Mouse (Mus musculus): ENCODE results near the gene Cplx3. TPM values are rescaled to one million over a fixed set of nuclear protein-coding genes. Genes with fewer than 3 reads are reported as not detected.

The Cplx3 gene
- polyA plus RNA-seq (2017; shearing (Covaris generic)): not detected

DNA sequence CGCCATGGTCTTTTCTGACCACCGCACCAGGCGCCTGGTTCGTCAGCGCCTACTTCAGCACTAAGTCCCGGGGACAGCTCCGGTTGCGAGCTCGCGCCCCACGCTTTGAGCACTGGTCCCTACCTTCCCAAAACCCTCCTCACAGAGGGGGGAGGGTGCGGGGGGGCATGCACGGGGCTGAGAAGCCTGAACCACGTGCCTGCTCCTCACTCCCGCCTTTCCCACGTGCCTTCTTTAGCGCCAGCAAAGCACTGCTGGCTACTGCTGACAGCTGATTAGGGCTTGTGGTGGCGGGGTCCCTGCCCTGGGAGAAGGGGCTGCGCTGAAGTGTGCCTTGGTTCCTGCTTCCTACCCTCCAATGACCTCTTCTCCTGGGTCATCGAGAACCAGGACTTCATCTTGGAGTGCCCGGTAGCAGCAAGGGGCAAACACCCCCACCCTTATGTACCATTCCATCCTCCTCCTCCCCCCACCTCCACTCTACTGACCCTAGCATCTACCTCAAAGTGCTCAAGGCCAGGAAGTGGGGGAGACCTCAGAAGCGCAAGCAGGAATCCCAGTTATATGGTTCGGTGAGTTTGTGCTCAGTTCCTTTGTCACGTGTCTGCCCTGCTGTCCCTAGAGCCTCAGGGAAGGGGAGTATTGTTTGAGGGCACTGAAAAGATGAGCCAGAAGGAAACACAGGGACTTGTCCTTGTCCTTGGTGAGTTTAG lies at the start of gene Cplx3:
Gene Cplx3 (minus strand): TSS at position 143 of the 713 bp plus-strand sequence.
- ATAC-seq: no peak

DNA sequence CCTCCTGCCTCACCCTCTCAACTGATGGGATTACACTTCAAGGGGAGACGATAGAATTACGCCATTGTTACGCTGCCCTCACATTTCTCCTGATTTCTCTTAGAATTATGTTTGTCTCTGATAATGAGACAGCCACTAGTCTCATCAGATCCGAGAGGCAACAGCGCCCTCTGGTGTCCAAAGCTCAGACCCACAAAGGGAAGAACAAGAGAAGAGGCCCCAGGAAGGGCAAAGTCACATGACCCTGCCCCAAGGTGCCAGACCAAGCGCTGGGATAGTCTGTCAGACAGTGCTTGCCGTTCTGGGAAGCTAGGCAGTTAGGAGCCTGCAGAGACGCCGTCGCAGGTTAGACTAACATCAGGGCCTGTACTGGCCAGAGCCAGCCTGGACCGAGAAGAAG lies 49.7 kb upstream of the Cplx3 start:
- peak; percentile 75 for ATAC-seq

DNA sequence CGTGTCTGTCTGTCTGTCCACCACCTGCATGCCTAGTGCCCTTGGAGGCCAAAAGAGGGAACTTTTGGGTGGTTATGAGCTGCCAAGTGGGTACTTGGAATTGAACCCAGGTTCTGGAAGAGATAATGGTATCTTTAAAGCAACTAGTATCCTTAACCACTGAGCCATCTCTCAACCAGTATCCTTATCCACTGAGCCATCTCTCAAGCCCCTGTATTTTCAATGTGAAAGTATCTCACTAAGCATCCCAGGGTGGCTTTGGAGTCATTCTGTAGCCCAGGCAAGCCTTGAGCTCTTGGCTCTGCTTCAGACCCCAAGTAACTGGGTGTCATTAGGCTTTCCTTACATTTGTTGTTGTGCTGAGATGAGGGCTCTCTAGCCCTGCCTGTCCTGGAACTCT lies 48.9 kb upstream of the Cplx3 start:
- no peak for ATAC-seq

DNA sequence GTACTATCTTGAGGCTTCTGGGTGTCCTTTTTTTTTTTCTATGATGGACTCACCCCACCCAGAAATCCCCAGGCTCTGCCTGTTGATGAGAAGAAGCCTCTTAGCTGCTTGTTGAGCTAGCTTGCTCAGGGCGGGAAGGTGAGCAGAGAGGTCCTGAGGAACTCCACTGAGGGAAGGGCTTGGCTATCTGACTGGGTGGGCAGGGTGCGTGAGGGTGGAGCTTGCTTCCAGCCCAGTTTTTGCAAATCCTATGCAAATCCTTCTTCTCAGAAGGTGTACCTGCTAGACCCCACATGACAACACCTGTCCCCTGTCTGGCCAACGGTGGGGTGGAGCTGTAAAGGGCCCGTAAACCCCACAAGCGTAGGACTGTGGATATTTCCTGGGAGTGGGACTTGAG lies 47.2 kb upstream of the Cplx3 start, which contains the start of gene Csk:
Gene Csk (minus strand): TSS at position 349 of the 400 bp plus-strand sequence.
- no peak for ATAC-seq

DNA sequence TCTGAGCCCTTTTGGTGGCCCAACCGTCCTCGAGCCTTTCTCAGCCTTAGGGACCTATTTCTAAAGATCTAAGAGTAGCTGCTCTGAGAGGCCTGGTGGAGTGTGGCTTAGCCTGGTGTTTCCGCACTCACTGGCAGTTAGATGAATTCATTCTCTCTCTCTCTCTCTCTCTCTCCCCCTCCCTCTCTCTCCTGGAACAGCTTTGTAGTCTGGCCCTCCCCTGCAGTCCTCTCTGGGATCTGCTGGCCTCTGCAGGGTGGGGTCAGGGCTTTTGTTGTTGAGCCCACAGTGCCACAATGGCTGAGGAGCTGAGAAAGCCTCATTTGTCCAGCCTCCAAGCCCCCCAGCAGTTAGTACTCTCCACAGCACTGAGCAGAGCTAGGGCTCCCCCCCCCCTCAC lies 46.8 kb upstream of the Cplx3 start:
- ATAC-seq: no peak

DNA sequence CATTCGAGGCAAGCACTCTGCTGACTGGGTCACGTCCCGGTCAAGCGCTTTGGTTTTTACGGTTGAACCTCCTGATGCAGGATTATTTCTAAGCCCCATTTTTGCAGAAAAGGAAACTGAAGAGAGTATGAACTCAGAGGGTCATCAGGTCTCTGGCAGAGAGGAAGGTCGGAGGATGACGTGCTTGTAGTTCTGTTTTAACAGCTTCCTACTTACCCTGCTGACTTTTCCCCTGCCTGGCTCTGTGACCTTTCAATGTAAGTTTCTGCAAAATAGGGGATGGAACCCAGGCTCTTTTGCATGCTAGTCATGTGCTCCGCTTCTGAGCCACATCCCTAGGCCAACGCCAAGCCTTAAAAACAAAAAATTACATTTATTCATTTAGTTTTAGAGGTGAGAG lies 46.3 kb upstream of the Cplx3 start:
- ATAC-seq: peak; percentile 24

DNA sequence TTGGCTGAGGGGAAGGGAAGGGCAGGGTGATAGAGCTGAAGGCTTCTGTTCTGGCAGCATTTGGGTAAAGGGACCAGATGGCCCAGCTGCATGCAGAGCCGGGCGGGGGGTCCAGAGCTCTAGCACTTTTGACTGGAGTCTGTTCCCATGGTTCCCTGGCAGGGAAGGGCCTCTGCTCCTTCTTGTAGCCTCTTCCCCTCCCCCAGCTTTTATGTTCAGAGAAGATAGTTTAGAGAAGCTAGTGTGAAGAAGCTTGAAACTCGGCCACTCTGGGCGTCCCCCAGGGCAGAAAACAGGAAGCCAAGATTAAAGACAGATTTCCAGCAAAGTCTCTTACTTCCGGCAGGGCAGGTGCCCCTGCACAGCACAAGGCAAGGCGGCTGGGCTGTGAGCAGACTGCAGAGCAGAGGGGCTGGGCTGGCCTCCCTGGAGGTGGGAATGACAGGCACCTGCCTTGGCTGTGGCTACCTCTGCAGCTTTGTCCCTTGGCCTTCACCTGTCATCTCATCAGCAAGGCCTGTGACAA lies 44.8 kb upstream of the Cplx3 start:
- ATAC-seq: peak; percentile 46

DNA sequence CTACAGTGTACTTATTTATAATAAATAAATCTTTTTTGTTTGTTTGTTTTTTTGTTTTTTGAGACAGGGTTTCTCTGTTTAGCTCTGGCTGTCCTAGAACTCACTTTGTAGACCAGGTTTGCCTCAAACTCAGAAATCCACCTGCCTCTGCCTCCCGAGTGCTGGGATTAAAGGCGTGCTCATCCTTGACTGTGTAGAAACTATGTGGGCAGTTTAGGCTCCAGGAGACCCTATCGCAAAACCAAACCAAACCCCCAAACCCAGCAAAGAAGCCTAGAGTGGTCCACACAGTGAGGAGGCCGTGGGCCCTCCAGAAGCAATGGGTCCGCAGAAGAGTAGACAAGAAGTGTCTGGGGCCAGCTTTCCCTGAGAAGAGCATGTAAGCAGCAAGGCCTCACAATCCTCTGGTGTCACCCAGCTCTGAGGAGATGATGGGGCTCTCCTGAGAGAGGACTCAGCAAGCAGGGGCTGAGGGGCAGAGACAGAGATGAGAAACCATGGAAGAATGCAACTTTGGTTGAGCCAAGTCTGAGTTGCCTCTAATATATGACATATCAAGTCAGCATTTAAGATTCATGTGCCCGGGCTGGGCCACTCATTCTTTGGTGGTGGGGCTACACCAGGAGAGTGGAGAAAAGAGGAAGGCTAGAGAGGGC lies 44.2 kb upstream of the Cplx3 start:
- ATAC-seq: no peak

DNA sequence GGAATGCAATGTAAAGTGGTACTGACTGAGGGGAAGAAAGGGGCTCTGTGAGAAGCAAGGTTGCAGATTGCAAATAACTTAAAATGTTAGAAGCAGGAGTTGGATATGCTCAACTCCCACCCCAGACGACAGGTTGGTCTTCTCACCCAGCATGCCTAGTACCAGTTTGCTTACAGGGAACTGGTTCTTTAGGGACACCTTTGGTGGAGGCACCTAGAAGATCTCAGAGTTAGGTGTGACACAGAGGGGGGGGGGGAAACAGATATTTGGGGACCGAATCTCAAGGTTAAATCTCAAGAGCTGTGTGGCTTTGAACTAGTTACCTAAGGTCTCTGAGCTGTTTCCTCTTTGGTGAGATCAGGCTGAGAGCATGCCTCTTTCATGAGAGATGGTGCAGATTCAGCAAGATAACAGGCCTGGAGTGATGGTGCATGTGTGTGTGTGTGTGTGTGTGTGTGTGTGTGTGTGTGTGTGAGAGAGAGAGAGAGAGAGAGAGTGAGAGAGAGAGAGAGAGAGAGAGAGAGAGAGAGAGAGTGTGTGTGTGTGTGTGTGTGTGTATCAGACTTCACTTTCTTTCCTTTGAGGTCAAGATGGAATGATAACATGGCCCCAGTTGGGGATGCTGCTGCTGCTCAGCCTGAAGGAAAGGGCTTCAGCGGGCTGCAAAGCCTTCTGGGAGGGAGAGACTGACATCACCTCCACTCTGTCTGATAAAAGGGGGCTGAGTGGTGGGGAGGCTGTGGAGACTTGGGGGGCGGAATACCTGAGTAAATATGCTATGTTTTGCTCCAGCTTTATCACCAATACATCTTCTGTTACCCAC lies 41.4 kb upstream of the Cplx3 start:
- peak; percentile 46 for ATAC-seq

DNA sequence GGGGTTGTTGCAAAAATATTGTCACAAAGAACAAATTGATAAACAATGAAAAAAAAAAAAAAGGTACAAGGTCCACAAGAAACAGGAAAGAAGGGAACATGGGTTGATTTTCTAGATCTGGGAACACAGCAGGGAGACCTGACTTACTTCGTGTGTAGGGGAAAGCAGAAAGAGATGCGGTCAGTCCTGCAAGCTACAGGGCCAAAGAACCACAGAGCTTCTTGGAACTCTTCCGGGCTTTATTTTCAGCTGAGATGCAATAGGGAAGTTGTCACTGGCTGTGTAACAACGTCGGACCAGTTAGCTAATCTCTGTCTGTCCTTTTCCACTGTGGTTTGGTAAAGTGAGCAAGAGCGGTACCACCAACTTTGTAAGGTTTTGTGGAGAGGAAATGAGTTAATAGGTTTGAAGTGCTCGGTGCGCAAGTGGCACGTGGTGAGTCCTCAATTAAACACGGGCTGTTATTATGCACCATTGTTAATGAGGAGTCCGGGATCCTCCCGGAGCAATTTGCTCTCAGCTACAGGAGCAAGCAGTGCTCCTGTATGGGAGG lies 40.5 kb upstream of the Cplx3 start:
- peak; percentile 49 for ATAC-seq

DNA sequence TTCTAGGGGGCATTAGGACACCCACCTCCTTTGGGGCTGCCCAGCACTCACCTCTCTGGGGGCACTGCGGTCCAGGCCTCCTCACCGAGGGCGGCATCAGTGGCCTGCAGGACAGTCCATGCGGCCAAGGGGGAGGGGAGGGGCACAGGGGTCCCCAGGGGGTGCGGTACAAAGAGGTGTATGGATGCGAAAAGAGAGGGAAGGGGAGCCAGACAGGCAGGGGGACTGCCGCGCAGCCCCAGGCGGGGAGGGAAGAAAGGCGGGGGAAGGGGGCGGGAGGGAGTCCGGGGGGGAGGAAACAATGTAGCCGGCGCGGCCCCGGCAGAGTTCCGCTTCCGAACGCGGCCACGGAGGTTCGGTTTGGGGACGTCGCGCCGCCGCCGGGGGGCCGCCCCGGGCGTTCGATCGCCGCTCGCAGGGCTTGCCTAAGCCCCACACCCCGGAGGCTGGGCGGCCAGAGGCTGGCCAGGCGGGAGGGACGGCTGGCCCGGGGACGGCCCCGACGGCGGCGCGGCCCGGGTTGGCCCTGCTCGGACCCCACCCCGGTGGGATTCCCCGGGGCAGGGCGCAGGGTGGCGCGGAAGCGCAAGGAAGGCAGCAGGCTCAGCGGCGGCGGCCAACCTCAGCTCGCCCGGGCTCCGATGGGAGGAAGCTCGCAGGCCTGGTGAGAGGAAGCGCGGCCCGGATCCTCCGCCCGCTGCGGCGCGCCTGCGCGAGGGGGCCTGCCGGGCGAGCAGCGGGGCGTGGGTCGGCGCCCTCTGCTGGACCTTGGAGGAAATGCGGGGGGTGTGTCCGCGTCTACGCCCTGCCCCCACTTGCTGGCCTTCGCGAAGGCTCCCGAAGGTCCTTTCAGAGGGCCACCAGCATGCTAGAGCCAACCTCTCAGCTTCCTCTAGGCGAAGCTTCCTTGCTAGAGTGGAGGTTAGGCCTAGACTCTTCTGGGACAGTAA lies 39.1 kb upstream of the Cplx3 start:
- ATAC-seq: peak; percentile 56

DNA sequence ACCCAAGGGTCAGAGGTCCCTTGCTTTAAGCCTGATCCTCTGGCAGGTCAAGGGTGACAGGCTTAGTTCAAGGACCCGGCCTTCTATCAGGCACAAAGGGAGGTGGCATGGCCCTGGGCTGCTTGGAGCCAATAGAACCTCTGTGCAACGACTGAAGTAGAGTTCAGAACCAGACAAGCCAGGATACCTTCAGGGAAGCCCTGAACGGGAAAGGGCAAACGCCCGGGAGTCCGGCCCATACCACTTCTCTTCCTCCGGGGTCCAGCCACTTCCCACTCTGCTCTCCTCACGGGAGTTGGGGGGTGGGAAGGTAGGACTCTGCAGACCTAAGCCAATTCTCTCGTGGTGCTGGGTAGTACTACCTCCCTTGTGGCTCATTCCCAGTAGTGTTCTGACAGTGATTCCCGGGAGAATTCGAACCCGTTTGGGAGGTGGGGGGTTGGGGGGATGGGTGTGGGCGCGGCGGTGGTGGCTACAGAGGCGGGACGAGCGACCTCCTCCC lies 38.4 kb upstream of the Cplx3 start:
- ATAC-seq: no peak

DNA sequence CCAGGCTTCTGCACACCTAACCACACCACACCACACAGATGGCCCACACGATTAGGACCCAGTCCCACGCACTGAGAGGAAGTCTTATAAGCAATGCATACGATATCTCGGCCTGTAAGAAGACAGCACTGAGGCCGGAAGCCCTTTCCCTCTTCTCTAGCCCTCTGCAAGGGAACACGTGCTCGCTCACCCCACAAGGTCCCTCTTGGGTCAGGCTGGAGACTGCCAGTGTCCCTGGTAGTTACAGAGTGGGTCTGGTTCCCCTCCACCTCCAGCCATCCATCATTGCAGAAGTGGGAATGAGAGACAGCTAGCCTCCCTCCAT lies 37.7 kb upstream of the Cplx3 start:
- no peak for ATAC-seq

DNA sequence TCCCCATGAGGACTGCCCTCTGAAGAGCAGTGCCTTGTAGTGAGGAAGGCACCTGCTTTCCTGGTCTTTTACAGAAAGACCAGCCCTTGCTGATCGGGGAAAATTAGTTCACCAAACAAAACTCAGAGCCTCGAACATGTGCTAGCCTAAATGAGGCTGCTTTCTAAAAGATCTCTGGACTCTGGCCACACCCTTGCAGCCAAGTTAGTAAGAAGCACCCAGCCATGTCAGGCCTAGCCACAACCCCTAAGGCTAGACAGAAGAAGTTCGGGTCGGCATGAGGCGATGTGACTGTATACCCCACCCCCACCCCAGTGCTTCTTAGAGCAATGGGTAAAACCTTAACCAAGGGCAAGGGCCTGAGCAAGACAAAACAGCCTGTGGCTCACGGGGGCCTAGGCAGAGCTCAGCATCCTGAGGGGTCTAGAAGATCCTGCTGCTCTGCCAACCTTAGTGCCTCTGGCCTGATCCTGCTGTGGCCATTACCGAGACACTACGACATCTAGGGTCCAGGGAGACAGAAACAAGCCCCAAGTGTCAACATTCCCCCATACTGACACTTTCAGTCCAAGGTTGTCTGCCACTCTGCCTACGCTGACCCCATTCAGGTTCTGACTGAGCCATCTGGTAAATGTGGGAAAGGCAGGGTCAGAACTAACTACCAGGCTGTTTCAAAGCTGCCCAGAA lies 37.2 kb upstream of the Cplx3 start:
- no peak for ATAC-seq

DNA sequence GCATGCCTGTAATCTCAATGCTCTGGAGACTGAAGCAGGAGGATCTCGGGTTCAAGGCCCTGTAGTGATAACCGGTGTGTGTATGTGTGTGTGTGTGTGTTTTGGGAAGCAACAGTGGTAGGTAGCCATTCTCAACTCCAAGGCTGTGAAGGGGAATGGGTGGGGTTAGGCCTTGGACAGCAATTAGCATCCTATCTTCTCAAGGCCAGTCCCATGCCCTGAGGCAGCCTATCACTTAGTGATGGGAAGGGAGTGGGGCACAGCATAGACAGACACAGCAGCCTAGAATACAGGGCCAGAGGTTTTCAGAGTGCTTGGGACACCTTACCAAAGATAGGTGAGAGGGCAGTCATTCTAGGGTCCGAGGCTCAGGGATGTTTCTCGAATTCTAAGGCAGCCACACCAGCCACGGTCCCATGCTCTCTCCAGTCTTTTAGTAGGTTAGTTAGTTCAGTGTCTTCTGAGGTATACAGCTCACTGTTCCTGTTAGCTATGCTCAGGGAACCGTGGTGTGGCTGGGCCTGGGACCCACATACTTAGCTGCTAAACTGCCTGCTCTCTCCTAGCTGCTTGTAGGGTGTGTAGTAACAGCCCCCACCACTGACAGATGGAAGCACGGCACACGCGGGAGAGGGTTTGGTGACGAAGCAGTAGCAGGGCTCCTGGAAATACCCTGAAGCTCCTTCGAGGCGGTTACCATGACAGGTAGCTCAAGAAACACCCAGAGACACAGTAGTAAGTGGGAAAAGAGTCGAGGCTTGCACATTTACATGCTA lies 35.9 kb upstream of the Cplx3 start:
- no peak for ATAC-seq

DNA sequence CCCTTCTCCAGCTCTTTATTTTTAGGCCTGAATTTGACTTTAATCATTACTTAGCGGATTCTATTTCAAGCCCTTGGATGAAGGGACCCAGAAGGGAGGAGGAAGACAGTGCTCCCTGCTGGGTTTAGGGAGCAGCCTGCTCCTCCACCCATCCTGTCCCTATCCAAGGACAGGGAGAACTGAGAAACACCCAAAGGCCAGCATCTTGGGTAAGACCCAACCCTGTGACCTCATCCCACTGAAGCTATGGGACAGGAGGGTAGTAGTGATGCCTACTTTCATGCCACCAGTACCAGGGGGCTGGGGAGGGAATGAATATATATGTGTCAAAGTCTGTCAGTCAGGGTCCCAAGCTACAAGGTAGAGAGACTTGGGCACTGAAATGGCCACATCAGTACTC lies 34.9 kb upstream of the Cplx3 start:
- ATAC-seq: no peak

DNA sequence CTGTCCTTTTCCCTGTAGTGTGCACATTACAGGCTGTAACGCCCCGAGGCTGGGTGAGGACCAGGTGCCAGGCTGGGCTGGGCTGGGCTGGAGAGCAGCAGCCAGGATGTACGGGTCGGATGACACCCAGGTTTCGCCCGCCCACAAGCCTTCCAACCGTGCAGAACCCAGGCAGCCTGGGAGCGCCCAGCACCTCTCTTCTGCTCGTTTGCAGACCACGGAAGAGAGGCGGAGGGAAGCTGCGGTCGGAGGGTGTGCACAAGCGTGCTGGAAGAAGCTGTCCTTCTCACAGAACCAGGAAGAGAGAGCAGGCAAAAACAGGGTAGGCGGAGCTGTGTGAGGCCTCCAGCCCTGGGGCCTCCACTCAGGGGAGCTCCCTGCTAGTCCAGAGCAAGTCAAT lies 34.3 kb upstream of the Cplx3 start:
- ATAC-seq: peak; percentile 83

DNA sequence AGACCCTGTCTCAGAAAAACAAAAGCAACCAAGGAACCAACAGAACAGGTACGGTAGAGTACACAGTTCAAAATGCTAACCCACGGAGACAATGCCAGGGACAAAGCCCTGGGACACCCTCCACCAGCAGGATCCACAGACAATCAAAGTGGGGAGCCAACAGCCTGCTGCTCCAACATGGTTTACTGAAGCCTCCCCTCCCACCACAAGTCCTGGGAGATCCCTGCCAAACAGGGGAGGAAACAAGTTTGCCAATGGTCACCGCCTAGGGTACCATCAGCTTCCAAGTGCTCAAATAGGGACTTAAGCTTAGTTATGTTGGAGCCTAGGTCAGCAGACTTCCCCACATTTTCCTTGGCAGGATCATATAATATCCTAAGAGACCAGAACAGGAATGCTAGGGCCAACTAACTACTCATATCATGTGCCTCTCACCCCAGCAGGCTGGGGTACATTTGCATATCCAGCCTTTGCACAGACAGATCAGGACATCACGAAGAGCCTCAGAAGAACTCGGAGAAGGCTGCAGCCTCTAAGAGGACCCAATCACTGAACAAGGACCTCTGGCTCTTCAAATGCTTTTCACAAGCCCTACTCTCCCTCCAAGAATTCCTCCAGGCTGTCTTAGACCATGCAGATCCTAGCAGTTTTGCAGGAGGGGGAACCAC lies 33.7 kb upstream of the Cplx3 start:
- ATAC-seq: no peak

DNA sequence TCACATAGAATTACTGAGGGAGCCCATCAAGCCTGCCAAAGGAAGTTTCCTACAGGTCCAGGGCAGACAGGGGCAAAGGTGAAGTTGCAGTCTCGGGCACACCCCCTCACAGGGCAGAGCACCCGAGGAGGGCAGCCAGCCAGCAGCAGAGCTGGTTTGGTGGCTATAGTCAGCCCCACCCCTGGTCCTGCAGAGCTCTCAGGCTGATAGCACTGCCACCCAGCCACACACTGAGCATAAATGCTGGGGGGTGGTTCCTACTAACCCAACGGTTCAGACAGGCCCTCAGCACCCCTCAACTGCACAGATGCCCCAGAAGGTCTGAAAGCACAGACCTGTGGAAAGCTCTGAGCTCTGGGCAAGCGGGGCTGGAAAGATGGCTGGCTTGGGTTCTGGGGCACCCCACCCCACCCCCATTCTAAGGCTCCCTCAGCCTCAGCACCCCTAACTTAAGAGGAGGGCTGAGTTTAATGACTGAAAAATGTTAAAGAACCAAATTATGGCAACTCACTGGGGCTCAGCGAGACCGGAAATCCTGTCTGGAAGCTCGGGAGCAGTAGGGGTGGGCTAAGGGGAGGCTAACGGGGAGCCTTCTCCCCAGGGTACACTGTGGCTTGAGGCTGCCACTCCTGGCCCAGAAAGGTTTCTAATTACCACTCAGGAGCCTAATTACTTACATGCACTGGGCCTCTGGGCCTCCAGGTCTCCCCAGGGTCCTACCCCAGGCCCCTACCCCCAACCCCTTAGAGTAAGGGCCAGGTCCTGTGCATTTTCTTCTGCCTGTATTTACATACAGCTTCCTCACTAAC lies 32.8 kb upstream of the Cplx3 start:
- ATAC-seq: no peak

Measured in CD4-positive, CD25-positive, alpha-beta regulatory T cell, adult 4 months (primary cell).